Mouse (Mus musculus): Measurements from ENCODE around the gene Zzz3.

DNA sequence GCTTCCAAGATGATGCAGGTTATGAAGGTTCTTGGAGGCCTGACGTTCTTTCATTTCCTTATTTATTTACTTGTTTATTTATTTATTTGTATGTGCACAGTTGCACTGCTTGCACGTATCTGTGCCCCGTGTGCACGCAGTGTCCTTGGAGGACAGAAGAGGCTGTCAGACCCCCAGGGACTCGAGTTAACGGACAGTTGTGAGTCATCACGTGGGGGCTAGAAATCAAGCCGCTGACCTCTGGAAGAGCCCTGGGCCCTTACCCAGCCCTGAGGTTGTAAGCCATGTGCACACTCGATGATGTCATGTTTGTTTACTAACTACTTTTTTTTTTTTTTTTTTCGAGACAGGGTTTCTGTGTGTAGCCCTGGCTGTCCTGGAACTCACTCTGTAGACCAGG is 75.1 kb downstream of the Zzz3 start:
- TF ChIP-seq CTCF (IDR thresholded peaks at IDR 0.05; ENCODE audit: extremely low read depth, insufficient read length, insufficient replicate concordance, low read depth, low read length) (no peak), POLR2A (IDR thresholded peaks at IDR 0.05; ENCODE audit: low read depth, low read length) (no peak)
